Mouse (Mus musculus): ENCODE results near the gene Slc4a10.
"Not testable (repeated sequence)": the region's sequence is repeated elsewhere in the genome, so short reads cannot be mapped to it uniquely, and the experiment has no call there.

Gene Slc4a10

DNA sequence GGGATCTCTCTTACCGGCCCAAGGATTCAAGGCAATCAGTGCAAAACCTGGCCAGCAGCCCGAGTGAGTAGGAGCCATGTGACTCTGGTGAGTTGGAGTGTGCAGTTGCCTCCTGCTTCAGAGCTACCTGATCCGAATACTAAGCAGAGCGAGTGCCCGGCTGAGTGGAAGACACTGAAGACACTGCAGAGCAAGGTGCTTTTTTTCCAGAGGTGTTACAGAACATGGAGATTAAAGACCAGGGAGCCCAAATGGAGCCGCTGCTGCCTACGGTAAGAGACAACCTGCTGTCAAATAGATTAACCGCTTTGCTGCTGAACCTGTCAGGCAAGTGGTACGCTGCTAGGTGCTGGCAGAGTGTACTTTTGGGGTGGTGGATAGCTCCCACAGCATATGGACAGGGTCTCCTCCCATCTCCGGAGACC, at the start of gene Slc4a10:
Slc4a10 (plus strand) TSS at position 42 of the 425 bp plus-strand sequence.
- ATAC-seq (ENCODE audit: low TSS enrichment): peak; percentile 77

DNA sequence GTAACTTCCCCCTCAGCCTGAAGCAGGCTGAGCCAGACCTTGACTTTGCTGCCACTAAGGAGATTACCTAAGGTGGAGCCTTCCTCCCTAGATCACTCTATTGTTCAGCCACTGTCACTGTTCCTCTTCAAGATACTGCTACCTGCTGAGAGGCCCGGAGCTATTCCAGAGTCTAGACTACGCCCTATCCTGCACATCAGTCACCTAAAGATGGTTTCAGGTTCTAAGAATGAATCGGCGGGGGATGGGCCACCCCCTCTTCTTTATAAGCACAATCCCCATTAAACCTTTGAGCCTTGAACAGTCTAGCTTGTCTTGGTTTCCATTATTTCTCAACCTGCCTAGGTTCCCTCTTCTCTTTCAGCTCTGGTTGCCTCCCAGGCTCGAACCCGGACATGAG, 45.0 kb upstream of the Slc4a10 start:
- ATAC-seq (ENCODE audit: low TSS enrichment): not testable (repeated sequence)

DNA sequence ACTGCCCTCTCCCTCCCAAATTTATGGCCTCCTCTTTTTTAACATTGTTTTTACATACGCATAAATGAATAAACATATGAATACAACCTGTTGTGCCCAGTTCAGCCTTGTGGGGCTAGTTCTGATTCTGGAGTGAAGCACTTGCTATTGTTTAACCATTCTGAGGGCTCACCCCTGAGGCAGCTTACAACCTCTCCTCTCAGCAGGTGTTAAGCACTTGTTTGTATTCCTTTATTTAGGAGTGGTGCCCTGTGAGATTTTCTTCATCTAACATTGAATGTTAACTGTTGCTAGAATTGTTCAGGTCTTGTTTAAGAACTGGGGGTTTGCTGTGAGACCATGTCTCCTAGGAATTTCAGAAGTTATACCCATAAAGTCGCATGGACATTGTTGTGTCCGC, 28.1 kb upstream of the Slc4a10 start:
- ATAC-seq (ENCODE audit: low TSS enrichment): no peak

DNA sequence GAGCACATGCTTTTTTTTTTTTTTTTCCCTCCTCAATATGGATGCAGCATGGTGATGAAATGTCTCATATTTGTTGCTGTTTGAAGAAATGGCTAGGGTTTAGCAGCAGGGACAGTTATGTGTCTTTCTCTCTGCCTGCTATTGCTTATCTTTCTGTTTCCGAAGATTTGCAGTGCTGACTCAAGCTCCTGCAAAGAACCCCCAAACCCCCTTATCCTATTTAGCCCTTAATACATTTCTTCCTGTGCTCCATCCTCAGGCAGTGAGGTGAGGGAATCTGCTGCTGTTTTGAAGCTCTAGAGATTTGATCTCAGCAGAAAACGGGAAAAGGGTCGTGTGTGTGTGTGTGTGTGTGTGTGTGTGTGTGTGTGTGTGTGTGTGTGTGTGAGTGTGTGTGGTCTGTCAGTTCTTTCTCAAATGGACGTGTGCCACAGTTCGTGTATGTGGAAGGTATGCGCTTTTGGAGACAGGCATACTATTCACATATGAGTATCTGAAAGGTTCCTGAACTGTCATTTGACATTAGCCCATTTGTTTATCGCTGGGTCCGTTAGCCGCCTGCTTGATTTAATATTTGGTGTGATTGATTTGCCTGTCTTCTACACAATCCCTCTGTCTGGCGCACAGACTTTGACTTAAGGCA, 720 bp downstream of the Slc4a10 start:
- peak; percentile 35 for ATAC-seq (ENCODE audit: low TSS enrichment)

DNA sequence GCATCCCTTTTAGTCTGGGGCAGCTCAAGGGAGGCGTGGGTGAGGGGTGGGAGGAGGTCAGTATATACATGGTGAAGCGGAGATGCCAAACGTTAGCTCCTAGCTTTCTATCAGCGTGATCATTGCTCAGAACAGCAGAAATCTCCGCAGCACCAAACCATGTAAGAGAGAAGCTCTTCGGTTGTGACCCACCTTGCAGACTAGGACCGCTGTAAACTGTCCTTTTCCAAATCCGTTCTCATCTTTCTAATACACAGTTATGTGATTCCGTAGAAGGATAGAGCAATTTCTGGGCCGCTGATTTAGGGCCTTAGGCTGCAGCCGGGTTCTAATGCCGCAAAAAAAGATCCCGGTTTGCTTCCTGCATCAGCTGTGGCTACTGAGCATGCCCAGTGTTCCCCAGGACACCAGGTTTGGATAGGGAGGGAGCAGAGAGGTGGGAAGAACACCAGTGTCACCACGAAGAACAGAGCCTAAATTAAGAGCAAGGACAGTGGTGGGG, 1.3 kb downstream of the Slc4a10 start:
- ATAC-seq (ENCODE audit: low TSS enrichment): peak; percentile 93

DNA sequence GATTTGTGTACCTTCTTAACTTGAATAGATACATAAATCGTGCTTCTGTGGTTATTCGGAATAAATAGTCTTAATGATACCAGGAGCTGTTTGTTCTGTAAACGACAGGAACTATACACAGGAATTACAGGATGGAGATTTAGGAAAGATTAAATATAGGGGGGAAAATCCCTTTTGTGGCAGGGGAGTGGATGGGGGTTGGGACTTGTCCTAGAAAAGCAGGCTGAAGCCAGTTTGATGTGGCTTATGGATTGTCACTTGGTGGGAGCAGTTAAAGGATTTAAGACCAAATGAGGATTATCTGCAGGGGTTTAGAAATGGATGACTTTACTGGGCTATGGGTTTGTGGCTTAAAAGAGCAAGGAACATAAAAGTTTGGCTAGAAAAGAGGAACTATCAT, 1.9 kb downstream of the Slc4a10 start:
- ATAC-seq (ENCODE audit: low TSS enrichment): no peak

DNA sequence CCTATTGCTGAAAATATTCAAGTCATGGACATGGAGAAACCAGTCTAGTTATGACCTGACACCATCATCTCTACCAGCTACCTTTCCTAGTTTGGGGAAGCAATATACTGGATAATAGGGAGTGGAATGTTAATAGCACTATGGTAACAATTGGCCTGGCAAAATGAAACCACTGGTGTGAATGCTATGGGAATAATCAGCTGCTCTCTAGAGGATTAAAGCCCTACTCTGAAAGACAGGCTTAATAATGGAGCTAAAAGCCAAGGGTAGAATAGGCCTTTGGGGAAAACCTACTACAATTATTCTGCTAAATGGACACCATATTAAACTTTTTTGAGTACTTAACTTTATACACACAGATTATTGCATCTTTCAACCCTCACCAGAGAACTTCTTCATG, 30.2 kb downstream of the Slc4a10 start:
- no peak for ATAC-seq (ENCODE audit: low TSS enrichment)

DNA sequence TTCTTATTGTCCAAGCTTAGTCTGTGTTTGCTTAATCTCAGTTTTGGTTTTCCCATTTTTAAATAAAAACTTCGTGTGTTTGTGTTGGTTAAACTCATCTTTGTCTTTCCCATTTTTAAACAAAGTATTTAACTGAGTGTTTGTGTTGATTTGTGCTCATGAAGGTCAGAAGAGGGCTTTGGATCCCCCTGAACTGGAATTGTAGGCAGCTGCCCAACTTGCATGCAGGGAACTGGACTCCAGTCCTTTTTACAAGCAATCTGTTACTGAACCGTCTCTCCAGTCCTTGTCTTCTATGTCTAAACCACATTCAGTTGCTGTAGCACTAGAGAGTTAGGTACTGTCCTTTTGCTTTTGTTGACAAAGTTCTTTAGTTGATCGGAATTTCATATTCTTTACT, 41.3 kb downstream of the Slc4a10 start:
- ATAC-seq (ENCODE audit: low TSS enrichment): no peak

DNA sequence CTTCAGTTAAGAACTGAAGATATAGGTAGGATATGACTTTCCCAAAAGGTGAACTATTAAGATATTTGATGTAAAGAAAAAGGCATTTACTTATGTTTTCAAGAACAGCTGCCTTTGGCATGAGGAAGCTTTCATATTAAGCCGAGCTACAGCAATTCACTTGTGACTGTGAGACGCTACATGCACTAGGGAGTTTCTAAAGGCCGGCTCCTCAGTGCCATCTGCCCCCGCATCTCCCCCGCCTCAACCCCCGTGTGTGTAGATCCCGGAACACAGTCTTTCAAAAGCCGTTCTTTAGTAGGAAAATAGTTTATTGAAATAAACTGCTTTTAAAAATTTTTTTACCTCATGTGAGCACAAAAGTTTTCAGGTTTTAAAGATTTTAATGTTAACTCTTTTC, 42.5 kb downstream of the Slc4a10 start:
- no peak for ATAC-seq (ENCODE audit: low TSS enrichment)

DNA sequence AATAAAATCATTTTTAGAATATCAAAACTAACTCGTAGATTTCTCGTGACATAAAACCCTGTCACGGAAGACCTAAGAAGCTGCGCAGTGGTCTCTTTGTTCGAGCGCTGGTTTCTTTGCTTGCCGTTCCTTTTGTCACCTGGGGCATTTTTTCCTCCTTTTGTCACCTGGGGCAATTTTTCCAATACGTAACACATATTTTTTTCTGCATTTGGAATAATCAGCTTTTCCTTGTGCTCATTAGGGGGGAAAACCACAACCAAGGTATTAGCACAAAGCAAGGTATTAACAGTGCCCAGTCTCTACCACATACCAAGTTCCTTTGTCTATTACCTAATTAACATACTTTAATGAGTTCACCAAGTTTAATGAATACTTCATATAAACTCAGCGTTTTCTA, 42.9 kb downstream of the Slc4a10 start:
- no peak for ATAC-seq (ENCODE audit: low TSS enrichment)

DNA sequence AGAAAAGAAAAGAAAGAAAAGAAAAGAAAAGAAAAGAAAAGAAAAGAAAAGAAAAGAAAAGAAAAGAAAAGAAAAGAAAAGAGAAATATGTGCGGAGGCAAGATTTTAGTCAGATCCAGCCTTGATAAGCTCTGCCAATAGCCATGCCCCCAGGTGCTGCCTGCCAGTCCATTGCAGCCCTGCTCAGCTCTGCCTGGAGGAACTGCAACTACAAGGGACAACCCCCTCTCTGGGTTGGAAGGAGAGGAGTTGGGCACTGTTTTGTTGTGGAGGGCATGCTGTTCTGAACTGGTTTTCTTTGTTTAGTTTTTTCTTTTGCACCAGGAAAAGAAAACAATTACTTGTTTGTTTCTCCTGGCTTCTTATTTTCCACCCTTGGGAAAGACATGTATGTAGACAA, 54.3 kb downstream of the Slc4a10 start:
- ATAC-seq (ENCODE audit: low TSS enrichment): no peak

DNA sequence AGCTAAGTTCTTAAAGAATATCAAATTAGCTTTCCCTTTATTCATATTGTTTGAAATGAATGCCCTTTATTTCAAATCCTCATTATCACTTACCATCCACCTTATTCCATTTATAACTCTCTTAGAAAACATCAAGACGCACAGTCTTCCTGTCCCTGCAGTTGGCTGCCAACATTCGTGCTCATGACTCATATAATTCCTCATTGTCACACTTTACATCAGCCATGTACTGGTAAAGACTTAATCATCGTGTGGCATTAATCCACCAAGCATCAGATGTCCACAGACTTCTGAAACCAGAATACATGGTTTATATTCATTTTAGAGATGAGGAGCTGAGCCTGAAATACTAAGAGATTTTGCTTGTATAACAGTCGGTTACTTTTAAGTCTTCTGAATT, 69.1 kb downstream of the Slc4a10 start:
- peak; percentile 96 for ATAC-seq (ENCODE audit: low TSS enrichment)

DNA sequence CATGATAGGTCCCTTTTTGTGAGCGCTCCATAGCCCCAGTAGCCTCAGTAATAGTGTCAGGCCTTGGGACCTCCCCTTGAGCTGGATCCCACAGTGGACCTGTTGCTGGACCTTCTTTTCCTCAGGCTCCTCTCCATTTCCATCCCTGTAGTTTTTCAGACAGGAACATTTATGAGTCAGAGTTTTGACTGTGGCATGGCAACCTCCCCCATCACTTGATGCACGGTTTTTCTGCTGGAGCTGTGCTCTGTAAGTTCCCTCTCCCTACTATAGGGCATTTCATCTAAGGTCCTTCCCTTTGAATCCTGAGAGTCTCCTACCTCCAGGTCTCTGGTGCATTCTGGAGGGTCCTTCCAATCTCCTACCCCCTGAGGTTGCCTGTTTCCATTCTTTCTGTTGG, 83.7 kb downstream of the Slc4a10 start:
- peak; percentile 69; the same call in 1 of the 2 replicates for ATAC-seq (ENCODE audit: low TSS enrichment)

DNA sequence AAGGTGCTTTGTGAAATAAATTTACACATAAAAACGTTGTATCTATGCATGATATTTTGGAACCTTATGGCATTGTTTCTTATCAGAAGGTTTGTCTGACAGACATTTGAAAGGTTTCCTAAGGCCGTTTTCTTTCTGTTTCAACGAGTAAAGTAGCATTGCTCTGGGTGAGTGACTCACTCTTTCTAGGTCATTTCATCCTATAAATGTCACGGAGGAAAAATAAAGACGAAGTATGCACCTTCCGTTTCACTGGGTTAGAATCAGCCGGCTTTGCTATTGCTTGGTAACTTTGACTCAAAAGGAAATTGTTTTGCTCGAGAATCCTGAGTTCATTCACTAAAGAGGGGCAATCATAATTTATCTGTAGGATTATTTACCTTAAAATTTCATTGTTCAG, 88.6 kb downstream of the Slc4a10 start:
- no peak for ATAC-seq (ENCODE audit: low TSS enrichment)

DNA sequence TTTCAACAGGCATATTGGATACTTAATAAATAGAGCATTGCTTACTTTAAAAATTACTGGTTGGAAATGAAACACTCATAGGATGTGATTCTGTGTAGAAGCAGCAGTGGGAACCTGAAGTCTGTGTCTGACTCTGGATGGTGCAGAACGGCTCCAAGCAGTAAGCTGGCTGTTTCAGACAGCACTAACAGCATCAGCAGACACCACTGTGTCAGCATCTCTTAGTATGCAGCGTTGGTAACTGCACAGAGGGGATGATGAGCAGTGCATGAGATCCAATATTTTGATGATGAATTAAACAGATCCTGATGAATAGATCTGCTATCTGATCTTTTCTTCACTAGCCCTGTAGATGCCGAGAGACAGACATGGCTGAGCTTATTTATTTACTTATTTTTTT, 101.4 kb downstream of the Slc4a10 start:
- peak; percentile 94 for ATAC-seq (ENCODE audit: low TSS enrichment)

DNA sequence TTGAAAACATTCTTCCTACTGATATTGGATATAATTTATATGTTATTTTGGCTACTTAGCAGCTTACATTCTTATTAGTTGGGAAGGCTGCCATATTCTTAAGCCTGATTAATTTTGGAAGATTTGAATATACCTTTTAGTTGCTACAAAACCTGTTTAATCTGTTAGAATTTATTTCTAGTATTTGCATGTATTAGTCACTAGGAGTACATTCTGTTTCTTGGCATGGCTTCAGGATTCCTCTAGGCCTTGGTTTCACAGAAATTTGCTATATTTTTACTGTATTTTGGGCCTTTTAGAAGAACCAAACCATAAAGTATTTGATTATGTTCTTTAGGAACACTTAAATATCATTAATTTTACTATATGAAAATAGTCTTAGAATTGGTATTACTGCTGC, 103.2 kb downstream of the Slc4a10 start:
- no peak for ATAC-seq (ENCODE audit: low TSS enrichment)

DNA sequence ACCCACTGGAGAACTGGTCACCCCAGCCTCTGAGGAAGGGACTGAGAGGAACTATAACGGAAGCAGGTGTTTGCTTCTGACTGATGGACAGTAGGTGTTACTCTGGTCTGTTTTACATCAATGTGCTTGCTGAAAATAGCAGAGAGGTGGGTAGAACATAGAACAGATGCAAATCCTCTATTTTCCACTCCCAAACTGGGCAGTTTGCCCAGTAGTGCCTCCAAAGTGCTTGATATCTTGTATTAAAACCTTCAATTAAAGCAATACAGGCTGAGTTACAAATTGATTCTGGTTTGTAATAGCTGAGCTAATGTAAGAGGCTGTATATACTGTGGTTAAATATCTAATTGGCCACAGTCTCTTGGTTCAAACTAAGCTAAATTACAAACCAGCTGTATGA, 104.6 kb downstream of the Slc4a10 start:
- no peak for ATAC-seq (ENCODE audit: low TSS enrichment)

DNA sequence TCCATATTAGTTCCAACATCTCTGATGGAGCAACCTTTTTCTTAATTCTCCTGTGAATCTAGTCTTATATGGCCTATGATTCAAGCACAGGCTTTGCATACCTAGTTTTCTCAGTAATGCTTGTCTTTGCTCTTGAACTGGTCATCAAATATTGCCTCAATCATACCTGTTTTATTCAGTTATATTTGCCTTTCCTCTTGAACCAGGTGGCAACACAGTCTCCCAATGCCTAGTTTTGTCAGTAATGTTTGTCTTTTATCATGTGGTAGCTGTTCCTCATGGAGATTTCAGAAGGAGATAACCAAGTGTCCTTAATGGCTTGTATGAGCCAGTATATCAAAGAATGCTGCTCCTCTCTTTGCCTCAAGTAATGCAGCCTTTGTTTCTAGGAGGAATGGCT, 163.8 kb downstream of the Slc4a10 start:
- no peak for ATAC-seq (ENCODE audit: low TSS enrichment)

DNA sequence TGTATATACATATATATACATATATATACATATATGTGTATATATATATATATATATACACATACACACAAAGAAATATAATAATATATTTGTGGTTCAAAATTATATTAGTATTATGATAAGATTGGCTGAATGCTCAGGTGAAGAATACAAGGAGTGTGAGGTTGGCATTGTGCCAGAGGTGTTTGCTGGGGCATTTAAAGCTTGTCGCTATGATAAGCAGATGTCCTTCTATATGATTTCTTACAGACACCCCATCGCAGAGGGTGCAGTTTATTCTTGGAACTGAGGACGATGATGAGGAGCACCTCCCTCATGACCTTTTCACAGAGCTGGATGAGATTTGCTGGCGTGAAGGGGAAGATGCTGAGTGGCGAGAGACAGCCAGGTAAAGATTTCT, 164.8 kb downstream of the Slc4a10 start:
- no peak for ATAC-seq (ENCODE audit: low TSS enrichment)

DNA sequence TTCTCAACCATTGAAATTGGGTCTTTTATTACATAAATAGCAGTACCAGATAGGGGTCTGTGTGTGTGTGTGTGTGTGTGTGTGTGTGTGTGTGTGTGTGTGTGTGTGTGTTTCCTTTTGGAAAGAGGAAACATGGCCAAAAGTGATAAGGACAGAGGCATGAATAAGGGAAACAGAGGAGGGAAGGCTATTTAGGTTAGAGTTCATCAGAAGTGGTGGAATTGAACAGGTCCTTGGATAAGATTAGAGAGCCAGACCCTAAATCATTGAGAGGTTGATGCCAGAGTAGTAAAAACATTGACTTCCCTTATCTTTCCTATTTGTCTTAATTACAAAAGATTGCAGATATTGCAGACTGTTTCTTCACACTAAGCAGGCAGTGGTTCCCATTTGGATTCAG, 181.3 kb downstream of the Slc4a10 start:
- ATAC-seq (ENCODE audit: low TSS enrichment): no peak

DNA sequence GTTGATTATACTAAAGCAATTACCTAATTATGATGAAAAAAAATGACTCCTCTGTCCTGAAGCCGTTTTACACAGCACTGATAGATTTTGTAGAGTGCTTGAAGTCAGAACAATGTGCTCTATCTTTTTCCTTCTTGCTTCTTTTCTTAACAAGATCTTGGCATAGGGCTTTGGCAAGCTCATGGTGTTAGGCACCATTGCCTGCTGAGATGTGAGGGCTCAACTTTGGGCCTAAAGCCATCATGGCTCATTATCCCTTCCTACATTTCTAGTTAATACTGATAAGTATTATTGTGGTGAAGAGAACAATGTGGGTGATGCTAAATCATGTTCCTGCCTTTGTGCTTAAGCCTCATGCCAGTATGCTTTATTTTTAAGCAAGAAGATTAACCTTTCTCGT, 185.0 kb downstream of the Slc4a10 start:
- ATAC-seq (ENCODE audit: low TSS enrichment): no peak

DNA sequence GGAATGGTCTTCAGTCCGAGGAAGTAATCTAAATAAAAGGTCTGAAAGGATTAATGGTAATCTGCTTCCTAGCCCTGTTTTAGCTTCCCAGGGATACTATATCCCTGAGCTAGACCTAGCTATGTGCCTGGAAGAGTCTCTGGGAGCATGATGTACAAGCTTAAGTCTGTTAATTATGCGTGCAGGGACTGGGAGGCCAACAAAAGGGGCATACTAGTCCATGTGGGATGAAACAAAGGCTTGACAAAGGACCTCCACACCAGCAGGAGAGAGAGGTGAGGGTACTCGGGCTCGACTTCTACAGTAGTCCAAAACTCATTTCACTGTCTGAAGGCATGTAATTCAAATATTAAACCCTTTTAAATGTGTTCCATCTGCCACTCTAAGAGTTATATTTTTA, 197.9 kb downstream of the Slc4a10 start:
- ATAC-seq (ENCODE audit: low TSS enrichment): no peak

DNA sequence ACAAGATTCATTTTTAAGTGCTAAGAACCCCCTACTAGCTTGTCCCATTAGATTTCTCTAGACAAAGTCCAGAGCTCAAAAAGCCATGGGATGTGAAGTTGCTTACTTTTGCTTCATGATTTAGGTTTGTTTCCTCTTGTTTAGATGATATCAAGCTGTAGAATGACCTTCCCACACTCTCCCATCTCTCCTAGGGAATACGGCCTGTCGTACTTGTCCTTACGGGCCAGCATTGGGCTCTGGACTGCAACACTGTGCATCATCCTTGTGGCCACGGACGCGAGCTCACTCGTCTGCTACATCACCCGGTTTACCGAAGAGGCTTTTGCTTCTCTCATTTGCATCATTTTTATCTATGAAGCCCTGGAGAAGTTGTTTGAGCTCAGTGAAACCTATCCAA, 222.2 kb downstream of the Slc4a10 start:
- no peak for ATAC-seq (ENCODE audit: low TSS enrichment)

DNA sequence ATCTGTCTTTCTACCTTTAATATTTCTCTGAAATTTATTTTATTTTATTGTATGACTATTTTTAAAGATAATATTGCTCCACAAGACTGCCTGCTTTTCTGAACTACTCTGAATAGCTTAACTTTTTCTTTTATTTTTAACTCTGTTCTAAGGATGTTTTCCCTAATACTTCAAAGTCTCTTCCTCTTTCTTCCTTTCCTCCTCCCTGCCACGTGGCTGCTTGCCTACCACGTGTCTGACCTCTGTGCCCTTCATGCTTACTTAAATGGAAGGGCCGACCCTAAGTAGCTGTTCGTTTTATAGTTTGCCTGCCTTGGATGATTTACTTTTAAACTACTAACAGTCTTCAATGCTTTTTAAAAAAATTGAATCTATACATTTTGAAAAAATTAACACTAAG, 225.6 kb downstream of the Slc4a10 start:
- ATAC-seq (ENCODE audit: low TSS enrichment): no peak
